8 mouse cellular contexts compared by ENCODE assay signal in genomic region chr19:21778147-21778917, GRCm38 (mm10). TPM values are rescaled to one million over a fixed set of nuclear protein-coding genes. Genes with fewer than 3 reads are reported as not detected.
DNase-seq lines count a peak whose midpoint lies in the region; ATAC-seq and TF ChIP-seq lines count a peak whose summit lies in the region.

Gene Cemip2 (plus strand): TSS chr19:21778342.

- no peaks in the 10 kb centered on the region for H3K9me3 ChIP-seq in G1E (replicated peaks)
- no peaks in the 10 kb centered on the region for H3K9me3 ChIP-seq in forebrain, embryonic 15.5 days
- H3K9me3 ChIP-seq in neural tube, embryonic 14.5 days (ENCODE audit: control insufficient read depth, low read length), result no peaks in the 10 kb centered on the region

- H3K4me3 ChIP-seq in G1E (ENCODE audit: low read depth, low read length), result peak within 1 kb of the TSS; percentile 90
- peak within 1 kb of the TSS; percentile 74 for H3K4me3 ChIP-seq in forebrain, embryonic 15.5 days
- peak within 1 kb of the TSS; percentile 76 for H3K4me3 ChIP-seq in neural tube, embryonic 14.5 days (ENCODE audit: low read depth, low read length)
- H3K4me3 ChIP-seq in testis, adult 2 months (ENCODE audit: control insufficient read depth, low read depth, low read length), result peak within 1 kb of the TSS; percentile 86

- WGBS in forebrain, embryonic 15.5 days, result under 1% methylated on average over 73 of the region's 75 CpGs
- under 1% methylated on average over 75 of the region's 75 CpGs for WGBS in neural tube, embryonic 14.5 days

- H3K27me3 ChIP-seq in G1E (ENCODE audit: insufficient read depth, low read length), result peaks cover 22% of the 10 kb centered on the region
- no peaks in the 10 kb centered on the region for H3K27me3 ChIP-seq in forebrain, embryonic 15.5 days
- H3K27me3 ChIP-seq in neural tube, embryonic 14.5 days (ENCODE audit: control insufficient read depth, insufficient read depth, low read length), result no peaks in the 10 kb centered on the region
- no peaks in the 10 kb centered on the region for H3K27me3 ChIP-seq in testis, adult 2 months (ENCODE audit: control insufficient read depth, insufficient read depth, low read length)

- ATAC-seq in G1E (ENCODE audit: extremely low read depth, insufficient number of reproducible peaks, low FRiP score, poor library complexity, severe bottlenecking), result peak; percentile 83
- ATAC-seq in forebrain, embryonic 15.5 days (replicated peaks), result peak; percentile 91
- peak; percentile 94 for ATAC-seq in neural tube, embryonic 14.5 days (ENCODE audit: low read depth)

- no peak for TF ChIP-seq CTCF in G1E (IDR thresholded peaks at IDR 0.05; ENCODE audit: low read depth, low read length)
- TF ChIP-seq CTCF in testis, adult 2 months (IDR thresholded peaks at IDR 0.05; ENCODE audit: control insufficient read depth, insufficient read depth, insufficient replicate concordance, low read depth, low read length), result peak; percentile 15; the same call in 1 of the 2 replicates

- peaks cover 12% of the 10 kb centered on the region for H3K36me3 ChIP-seq in G1E (replicated peaks)
- no peaks in the 10 kb centered on the region for H3K36me3 ChIP-seq in forebrain, embryonic 15.5 days
- no peaks in the 10 kb centered on the region for H3K36me3 ChIP-seq in neural tube, embryonic 14.5 days (ENCODE audit: control insufficient read depth, insufficient read depth, low read length)
- H3K36me3 ChIP-seq in testis, adult 2 months (ENCODE audit: control insufficient read depth, insufficient read depth, low read length), result no peaks in the 10 kb centered on the region

- H3K4me1 ChIP-seq in G1E (ENCODE audit: insufficient read depth, low read depth, low read length), result peaks cover 32% of the 10 kb centered on the region
- peaks cover 53% of the 10 kb centered on the region for H3K4me1 ChIP-seq in forebrain, embryonic 15.5 days
- H3K4me1 ChIP-seq in neural tube, embryonic 14.5 days (ENCODE audit: control insufficient read depth, insufficient read depth, low read length), result peaks cover 33% of the 10 kb centered on the region
- peaks cover 11% of the 10 kb centered on the region for H3K4me1 ChIP-seq in testis, adult 2 months (ENCODE audit: control insufficient read depth, insufficient read depth, low read length)

- H3K27ac ChIP-seq in forebrain, embryonic 15.5 days (replicated peaks), result peak within 1 kb of the TSS; percentile 95
- H3K27ac ChIP-seq in neural tube, embryonic 14.5 days (ENCODE audit: low read depth, low read length), result peak within 1 kb of the TSS; percentile 84
- H3K27ac ChIP-seq in testis, adult 2 months (ENCODE audit: control insufficient read depth, insufficient read depth, low read depth, low read length), result no peak within 1 kb of the TSS

- peak; percentile 37; the same call in 1 of the 2 replicates for TF ChIP-seq POLR2A in testis, adult 2 months (IDR thresholded peaks at IDR 0.05; ENCODE audit: control insufficient read depth, low read depth, low read length)

- intact Hi-C loops in heart, postnatal 25 days (cut with DNase I), result loop anchor here (5.0 kb wide), 1 partner anchor 44 kb away; no protein-coding TSS in a partner anchor

- peak within 1 kb of the TSS; percentile 81 for H3K9ac ChIP-seq in forebrain, embryonic 15.5 days (replicated peaks)
- H3K9ac ChIP-seq in neural tube, embryonic 14.5 days (replicated peaks; ENCODE audit: low read depth, low read length), result peak within 1 kb of the TSS; percentile 91

- DNase-seq in G1E (ENCODE audit: low spot score), result peak; percentile 93
- peak; percentile 96 for DNase-seq in cerebellum, adult 11-12 months
- peak; percentile 93 for DNase-seq in heart, postnatal 25 days (ENCODE audit: low spot score)
- DNase-seq in layer of hippocampus, adult 18-20 months (ENCODE audit: low spot score in 2 of 2), result peak; percentile 91 to 96
- peak; percentile 94 to 96 for DNase-seq in lung, adult 18-20 months

- H3K4me2 ChIP-seq in forebrain, embryonic 15.5 days (replicated peaks), result peak within 1 kb of the TSS; percentile 77
- peak within 1 kb of the TSS; percentile 78 for H3K4me2 ChIP-seq in neural tube, embryonic 14.5 days (ENCODE audit: low read depth, low read length)

RNA-seq across cellular contexts. Expression of gene Cemip2, which starts in this region (rescaled TPM):
- total RNA-seq in G1E (2014; fragmentation: Nextera tagmentation), result 4.5 and 7.7 TPM in 2 replicates
- 10.6 and 10.9 TPM in 2 replicates for total RNA-seq in G1E (2017)
- polyA plus RNA-seq in G1E (2012), result 1.7 and 2.5 TPM in 2 replicates
- polyA plus RNA-seq in forebrain, embryonic 15.5 days (2015; fragmentation: Nextera tagmentation; extraction: Ambion mirVana), result 39.3 and 43.0 TPM in 2 replicates
- total RNA-seq in heart, postnatal 25 days (2021), result 10 to 100 TPM; 13.7 to 14.1 TPM
- 10 to 100 TPM; 10.3 to 11.0 TPM for total RNA-seq in layer of hippocampus, adult 18-20 months (2021)
- 21.1 and 31.0 TPM in 2 replicates for polyA plus RNA-seq in neural tube, embryonic 14.5 days (2014; fragmentation: Nextera tagmentation; extraction: Ambion mirVana)
- 0.58 TPM in 2 replicates for polyA plus RNA-seq in testis, adult 2 months (2012; rRNA removed)
